Mouse (Mus musculus): ENCODE measurements around the gene Neurl4. TPM values are rescaled to one million over a fixed set of nuclear protein-coding genes. Genes with fewer than 3 reads are reported as not detected.
"Not testable (repeated sequence)": the region's sequence is repeated elsewhere in the genome, so short reads cannot be mapped to it uniquely, and the experiment has no call there.

Gene Neurl4
- 119 and 128 TPM in 2 replicates for polyA plus RNA-seq (2012; rRNA removed)

- 0 out of 2 replicates have a peak, but pooled peaks cover 6% of the 10 kb centered on the region for H3K4me1 ChIP-seq (ENCODE audit: control insufficient read depth, insufficient read depth, low read length)
- peak; percentile 75; the same call in 1 of the 2 replicates for TF ChIP-seq POLR2A (IDR thresholded peaks at IDR 0.05; ENCODE audit: borderline replicate concordance, insufficient read depth, low read length)
- TF ChIP-seq CTCF (IDR thresholded peaks at IDR 0.05; ENCODE audit: borderline replicate concordance, insufficient read depth, low read depth, low read length) = no peak
- peak; percentile 90 to 95 for DNase-seq
- peak within 1 kb of the TSS; percentile 65 for H3K27ac ChIP-seq (ENCODE audit: insufficient read depth, low read length)
- H3K4me3 ChIP-seq (replicated peaks; ENCODE audit: insufficient read depth, low read depth, low read length) = peak within 1 kb of the TSS; percentile 72
- WGBS = under 1% methylated on average over 38 of the region's 38 CpGs
- H3K27me3 ChIP-seq (ENCODE audit: control insufficient read depth, insufficient read depth, low read length) = no peaks in the 10 kb centered on the region
Observed at GRCm38 (mm10) chr11:69900471-69901405, at the start of gene Neurl4, which contains the start of gene 2810408A11Rik. Neurl4 (plus strand) TSS chr11:69901072. 2810408A11Rik (minus strand) TSS chr11:69900987.

- Histone ChIP-seq H3K4me1 (ENCODE audit: control insufficient read depth, insufficient read depth, low read length) (no peaks in the 10 kb centered on the region), H3K27ac (ENCODE audit: insufficient read depth, low read length) (no peak overlapping the region), H3K27me3 (ENCODE audit: control insufficient read depth, insufficient read depth, low read length) (no peaks in the 10 kb centered on the region), H3K4me3 (replicated peaks; ENCODE audit: insufficient read depth, low read depth, low read length) (no peak overlapping the region)
- TF ChIP-seq CTCF (IDR thresholded peaks at IDR 0.05; ENCODE audit: borderline replicate concordance, insufficient read depth, low read depth, low read length) = no peak
- no peak for TF ChIP-seq POLR2A (IDR thresholded peaks at IDR 0.05; ENCODE audit: borderline replicate concordance, insufficient read depth, low read length)
- no peak for DNase-seq
- WGBS = 65% methylated on average over 7 of the region's 7 CpGs
Observed at GRCm38 (mm10) chr11:69853994-69854393, 46.9 kb upstream of the Neurl4 start.

- H3K4me3 ChIP-seq (replicated peaks; ENCODE audit: insufficient read depth, low read depth, low read length) = no peak overlapping the region
- no peak for DNase-seq
- H3K27ac ChIP-seq (ENCODE audit: insufficient read depth, low read length) = no peak overlapping the region
- no peaks in the 10 kb centered on the region for H3K4me1 ChIP-seq (ENCODE audit: control insufficient read depth, insufficient read depth, low read length)
- H3K27me3 ChIP-seq (ENCODE audit: control insufficient read depth, insufficient read depth, low read length) = no peaks in the 10 kb centered on the region
- TF ChIP-seq POLR2A (IDR thresholded peaks at IDR 0.05; ENCODE audit: borderline replicate concordance, insufficient read depth, low read length) = no peak
- TF ChIP-seq CTCF (IDR thresholded peaks at IDR 0.05; ENCODE audit: borderline replicate concordance, insufficient read depth, low read depth, low read length) = no peak
- WGBS = 77% methylated on average over 10 of the region's 10 CpGs
Observed at GRCm38 (mm10) chr11:69854680-69855079, 46.2 kb upstream of the Neurl4 start.

GRCm38 (mm10) chr11:69855347-69855746, 45.5 kb upstream of the Neurl4 start:
- no peak overlapping the region for H3K27ac ChIP-seq (ENCODE audit: insufficient read depth, low read length)
- peak; percentile 42 to 56 for DNase-seq
- H3K27me3 ChIP-seq (ENCODE audit: control insufficient read depth, insufficient read depth, low read length) = no peaks in the 10 kb centered on the region
- no peak overlapping the region for H3K4me3 ChIP-seq (replicated peaks; ENCODE audit: insufficient read depth, low read depth, low read length)
- 23% methylated on average over 16 of the region's 16 CpGs for WGBS
- no peaks in the 10 kb centered on the region for H3K4me1 ChIP-seq (ENCODE audit: control insufficient read depth, insufficient read depth, low read length)
- TF ChIP-seq POLR2A (IDR thresholded peaks at IDR 0.05; ENCODE audit: borderline replicate concordance, insufficient read depth, low read length) (no peak), CTCF (IDR thresholded peaks at IDR 0.05; ENCODE audit: borderline replicate concordance, insufficient read depth, low read depth, low read length) (peak; percentile 42; the same call in 1 of the 2 replicates)

- Histone ChIP-seq H3K4me1 (ENCODE audit: control insufficient read depth, insufficient read depth, low read length) (no peaks in the 10 kb centered on the region), H3K4me3 (replicated peaks; ENCODE audit: insufficient read depth, low read depth, low read length) (no peak within 1 kb of the TSS), H3K27me3 (ENCODE audit: control insufficient read depth, insufficient read depth, low read length) (no peaks in the 10 kb centered on the region), H3K27ac (ENCODE audit: insufficient read depth, low read length) (no peak within 1 kb of the TSS)
- no peak for DNase-seq
- TF ChIP-seq CTCF (IDR thresholded peaks at IDR 0.05; ENCODE audit: borderline replicate concordance, insufficient read depth, low read depth, low read length) (no peak), POLR2A (IDR thresholded peaks at IDR 0.05; ENCODE audit: borderline replicate concordance, insufficient read depth, low read length) (no peak)
- 37% methylated on average over 30 of the region's 30 CpGs for WGBS
Observed at GRCm38 (mm10) chr11:69858113-69858998, 42.5 kb upstream of the Neurl4 start, which contains the start of gene Tnk1. Tnk1 (minus strand) TSS chr11:69858730.

- not testable (repeated sequence) for H3K4me1 ChIP-seq (ENCODE audit: control insufficient read depth, insufficient read depth, low read length); H3K4me3 ChIP-seq (replicated peaks; ENCODE audit: insufficient read depth, low read depth, low read length); H3K27ac ChIP-seq (ENCODE audit: insufficient read depth, low read length); H3K27me3 ChIP-seq (ENCODE audit: control insufficient read depth, insufficient read depth, low read length); DNase-seq
- WGBS = 82% methylated on average over 3 of the region's 3 CpGs
Observed at GRCm38 (mm10) chr11:69863729-69864128, 37.1 kb upstream of the Neurl4 start.

GRCm38 (mm10) chr11:69864138-69864860, 36.6 kb upstream of the Neurl4 start:
- H3K4me3 ChIP-seq (replicated peaks; ENCODE audit: insufficient read depth, low read depth, low read length) = no peak overlapping the region
- WGBS = 20% methylated on average over 8 of the region's 8 CpGs
- TF ChIP-seq CTCF (IDR thresholded peaks at IDR 0.05; ENCODE audit: borderline replicate concordance, insufficient read depth, low read depth, low read length) (no peak), POLR2A (IDR thresholded peaks at IDR 0.05; ENCODE audit: borderline replicate concordance, insufficient read depth, low read length) (no peak)
- H3K4me1 ChIP-seq (ENCODE audit: control insufficient read depth, insufficient read depth, low read length) = no peaks in the 10 kb centered on the region
- H3K27ac ChIP-seq (ENCODE audit: insufficient read depth, low read length) = no peak overlapping the region
- H3K27me3 ChIP-seq (ENCODE audit: control insufficient read depth, insufficient read depth, low read length) = no peaks in the 10 kb centered on the region; the same call in 1 of the 2 replicates
- no peak for DNase-seq

Data from cerebellum, adult 2 months (tissue).